Mouse (Mus musculus) heart, postnatal 25 days (tissue): ENCODE measurements around the gene Obsl1. TPM values are rescaled to one million over a fixed set of nuclear protein-coding genes. Genes with fewer than 3 reads are reported as not detected.

Source experiments
- DNase-seq: peaks from one replicate; pipeline ENCODE4 v3.0.0; 2022; ENCODE audit warnings: low spot score
- intact Hi-C: fragments of 180-260 bp; cut with DNase I; formaldehyde crosslinking; loops from one replicate; pipeline ENCODE4 v1.15.1; 2025
- total RNA-seq, 2 experiments: library from RNA; stranded (reverse); gene quantifications; 2 replicates each; pipeline ENCODE4 v1.2.3; 2021

Obsl1 gene
- 100 to 1,000 TPM; 147 to 150 TPM for total RNA-seq

DNA sequence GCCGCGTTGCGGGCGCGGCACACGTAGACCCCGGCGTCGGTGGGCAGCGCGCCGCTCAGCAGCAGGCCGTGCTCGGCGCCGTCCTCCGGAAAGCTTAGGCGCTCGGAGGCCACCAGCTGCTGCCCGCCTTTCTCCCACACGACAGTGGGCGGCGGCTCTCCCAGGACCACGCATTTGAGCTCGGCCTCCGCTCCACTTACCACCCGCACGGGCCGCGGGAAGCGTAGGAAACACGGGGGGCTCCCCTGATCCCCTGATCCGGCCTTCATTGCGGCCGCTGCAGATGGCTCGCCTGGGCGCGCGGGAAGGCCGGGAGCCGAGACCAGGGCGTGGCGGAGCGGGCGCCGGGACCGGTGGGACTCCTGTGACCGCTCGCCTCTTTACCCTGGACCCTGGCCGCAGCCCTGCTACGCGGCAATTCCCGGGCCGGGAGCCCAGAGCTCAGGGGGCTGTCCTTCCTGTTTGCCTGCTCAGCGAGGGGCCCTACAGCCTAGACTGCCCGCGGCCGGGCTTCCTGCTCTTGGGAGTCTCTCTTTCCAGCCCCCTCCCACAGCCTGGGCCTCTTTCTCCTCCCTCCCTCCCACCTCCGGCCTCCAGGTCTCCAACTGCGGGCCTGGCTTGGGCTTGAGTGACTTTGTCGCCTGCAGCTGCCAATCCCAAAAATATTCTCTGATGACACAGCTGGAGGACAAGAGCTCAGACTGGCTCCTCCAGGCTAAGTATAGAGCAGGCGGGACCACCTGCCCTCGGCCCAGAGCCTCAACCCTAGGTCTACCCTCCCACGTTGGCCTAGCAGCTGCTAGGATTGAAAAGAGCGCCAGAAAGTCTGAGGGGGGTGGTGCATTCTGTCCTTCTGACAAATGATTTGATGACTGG lies at the start of gene Obsl1:
TSS of gene Obsl1 (minus strand) at position 497 of the 876 bp plus-strand sequence.
- DNase-seq: peak; percentile 71
- intact Hi-C loops: loop anchor here (2.0 kb wide), 1 partner anchor 53 kb away; no protein-coding TSS in a partner anchor

DNA sequence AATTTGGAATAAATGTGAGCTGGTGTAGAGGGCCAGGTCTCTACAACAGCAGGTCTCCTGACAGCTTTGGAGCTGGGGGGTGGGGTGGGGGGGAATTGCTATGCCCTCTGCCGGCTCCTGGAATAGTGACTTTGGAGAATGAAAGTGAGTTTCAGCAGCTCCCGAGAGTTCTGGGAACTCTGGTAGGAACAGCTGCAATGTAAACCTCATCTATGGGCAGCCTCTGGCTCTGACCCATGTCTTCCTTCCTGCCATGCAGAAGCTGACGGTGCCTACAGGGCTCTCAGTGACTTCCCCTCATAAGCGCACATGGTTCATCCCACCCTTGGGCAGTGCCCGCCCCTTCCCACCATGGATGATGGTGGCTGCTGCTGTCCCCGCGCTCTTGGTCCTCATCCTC lies 49.4 kb upstream of the Obsl1 start:
- DNase-seq: no peak
- intact Hi-C loops: no loop called here

DNA sequence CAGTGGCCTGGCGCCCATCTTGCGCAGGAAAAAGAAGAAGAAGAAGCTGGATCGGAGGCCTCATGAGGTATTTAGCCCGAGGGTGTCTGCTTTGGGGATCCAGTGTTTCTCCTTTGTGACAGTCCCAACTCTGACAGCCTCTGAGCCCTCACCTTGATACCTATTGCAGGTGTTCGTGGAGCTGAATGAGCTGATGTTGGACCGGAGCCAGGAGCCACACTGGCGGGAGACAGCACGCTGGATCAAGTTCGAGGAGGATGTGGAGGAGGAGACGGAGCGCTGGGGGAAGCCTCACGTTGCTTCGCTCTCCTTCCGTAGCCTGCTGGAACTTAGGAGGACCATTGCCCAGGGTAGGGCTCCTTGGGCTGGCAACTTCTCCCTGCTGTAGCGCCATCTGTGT lies 44.3 kb upstream of the Obsl1 start:
- no peak for DNase-seq
- intact Hi-C loops: no loop called here

DNA sequence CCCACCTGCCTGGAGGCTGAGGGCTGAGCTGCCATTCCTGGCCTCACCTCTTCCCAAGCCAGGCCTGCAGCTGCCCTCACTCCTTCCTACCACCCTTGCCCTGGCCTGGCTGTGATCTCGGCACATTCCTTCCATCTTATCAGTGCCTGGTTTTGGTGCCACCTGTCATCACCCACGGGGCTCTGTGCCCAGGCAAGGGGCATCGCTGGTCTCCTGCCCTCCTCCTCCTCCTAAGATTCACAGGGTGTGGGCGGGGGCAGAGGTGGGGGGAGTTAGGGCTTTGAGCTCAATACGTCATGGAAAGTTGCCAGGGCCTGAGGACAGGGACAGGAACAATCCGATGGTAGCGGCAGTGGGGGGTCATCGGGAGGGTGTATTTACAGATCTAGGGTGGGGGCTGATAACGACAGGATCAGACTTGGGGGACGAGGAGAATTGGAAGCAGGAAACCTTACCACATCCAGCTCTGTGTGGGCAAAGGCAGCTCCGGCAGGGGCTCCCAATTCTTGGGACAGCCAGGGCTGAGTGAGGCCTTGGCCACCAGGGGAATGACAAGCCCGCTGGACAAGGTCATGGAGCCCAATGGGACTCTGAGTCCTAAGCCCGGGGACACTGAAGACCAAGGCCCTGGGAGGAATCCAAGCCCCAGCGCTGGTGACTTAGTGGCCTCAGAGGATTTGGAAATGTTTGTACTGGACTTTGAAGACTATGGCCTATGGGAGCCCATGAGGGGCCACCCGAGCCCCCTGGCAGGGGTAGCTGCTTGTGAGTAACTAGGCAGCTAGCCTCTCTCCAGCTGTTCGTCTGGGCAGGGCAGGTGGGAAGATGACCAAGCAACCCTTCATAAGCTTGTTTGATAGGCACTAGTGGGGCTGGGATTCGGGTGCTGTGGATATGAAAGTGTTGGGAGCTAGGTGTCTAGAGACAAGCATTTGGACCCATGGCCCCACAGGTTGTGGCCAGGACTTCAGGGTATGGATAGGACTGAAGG lies 43.3 kb upstream of the Obsl1 start:
- intact Hi-C loops: no loop called here
- DNase-seq: peak; percentile 36

DNA sequence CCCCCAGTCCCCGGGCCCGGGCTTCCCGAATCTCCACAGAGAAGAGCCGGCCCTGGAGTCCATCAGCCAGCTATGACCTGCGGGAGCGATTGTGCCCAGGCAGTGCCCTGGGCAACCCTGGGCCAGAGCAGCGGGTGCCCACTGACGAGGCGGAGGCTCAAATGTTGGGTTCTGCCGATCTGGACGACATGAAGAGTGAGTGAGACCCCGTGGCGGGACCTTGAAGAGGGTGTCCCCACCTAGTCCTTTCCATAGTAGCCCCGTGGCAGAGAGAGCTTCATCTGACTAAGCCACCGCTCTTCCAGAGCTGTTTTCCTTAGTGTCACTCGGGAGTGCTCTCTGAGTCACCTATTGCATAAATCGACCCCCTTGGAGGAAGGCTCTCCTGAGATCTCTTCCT lies 42.6 kb upstream of the Obsl1 start:
- intact Hi-C loops: no loop called here

DNA sequence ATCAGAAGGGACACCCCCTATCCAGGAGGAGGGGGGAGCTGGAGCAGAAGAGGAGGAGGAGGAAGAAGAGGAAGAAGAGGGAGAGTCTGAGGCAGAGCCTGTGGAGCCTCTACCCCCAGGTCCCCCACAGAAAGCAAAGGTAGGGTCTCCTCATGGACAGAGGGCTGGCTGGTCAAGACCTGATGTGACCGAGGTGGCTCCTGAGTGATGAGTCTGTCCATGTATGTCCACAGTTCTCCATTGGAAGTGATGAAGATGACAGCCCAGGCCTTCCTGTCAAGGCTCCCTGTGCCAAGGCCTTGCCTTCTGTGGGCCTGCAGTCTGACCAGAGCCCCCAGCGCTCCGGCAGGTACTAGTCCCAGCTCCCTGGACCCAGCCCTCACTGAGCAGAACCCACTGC lies 41.8 kb upstream of the Obsl1 start:
- DNase-seq: no peak
- intact Hi-C loops: no loop called here

More for the DNA sequence above, 42.6 kb upstream of the Obsl1 start:
- no peak for DNase-seq

DNA sequence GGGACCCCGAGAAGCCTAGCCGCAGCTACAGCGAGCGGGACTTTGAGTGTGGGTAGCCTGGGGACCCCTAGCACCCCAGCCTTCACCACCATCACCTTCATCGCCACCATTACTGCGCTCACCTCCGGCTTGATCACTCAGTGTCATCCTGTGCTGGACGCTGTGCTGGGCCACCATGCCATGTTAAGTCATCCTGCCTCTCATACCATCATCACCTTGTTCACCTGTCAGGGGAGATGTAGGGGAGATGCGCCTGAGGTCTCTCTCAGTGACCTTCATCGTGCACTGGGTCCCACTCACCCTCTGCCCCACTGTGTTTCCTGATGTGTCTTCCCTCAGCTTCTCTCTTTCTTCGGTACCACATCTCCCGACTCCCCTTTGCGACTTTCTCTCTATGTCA lies 41.1 kb upstream of the Obsl1 start:
- intact Hi-C loops: no loop called here
- no peak for DNase-seq

DNA sequence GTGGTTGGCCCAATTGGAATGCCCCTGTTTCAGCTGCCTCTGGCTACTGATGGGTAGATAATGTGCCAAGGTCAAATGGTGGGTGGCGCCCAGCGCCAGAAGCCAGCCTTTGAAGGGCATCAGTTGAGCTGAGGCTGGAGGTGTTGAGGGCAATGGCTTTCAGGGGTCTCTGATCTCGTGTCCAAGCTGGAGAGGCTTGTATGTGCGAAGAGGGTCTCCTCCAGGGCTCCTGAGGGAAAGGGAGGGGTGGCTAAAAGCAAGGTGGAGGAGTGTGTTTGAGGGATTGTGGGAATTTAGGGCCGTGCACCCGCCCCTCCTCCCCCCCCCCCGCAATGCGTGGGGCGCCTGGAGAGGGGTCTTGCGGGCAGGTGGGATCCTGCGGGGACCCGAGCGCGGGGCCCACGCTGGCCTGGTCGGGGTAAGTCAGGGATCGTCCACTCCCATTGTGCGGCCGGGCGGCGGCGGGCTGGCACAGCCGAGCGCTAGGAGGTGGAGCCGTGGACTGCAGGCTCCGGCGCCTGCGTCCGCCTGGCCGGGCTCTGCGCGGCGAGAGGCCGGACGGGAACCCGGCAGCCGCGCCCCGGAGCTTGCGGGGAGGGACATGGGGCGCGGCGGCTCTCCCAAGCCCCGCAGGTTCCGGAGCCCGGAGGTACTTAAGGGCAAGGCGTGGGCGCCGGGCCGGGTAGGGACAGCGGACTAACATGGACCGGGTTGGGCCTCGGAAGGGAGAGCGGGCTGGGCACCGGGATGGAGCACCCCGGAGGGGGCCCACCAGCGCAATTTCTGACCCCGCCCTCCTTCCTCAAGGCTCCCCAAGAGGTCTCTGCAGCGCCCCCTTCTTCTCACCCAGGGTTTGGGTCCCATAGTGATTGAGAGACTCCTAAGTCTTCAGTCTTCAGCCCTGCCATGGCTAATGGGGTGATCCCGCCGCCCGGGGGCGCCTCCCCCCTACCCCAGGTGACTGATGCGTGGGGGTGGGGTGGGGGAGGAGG lies 40.0 kb upstream of the Obsl1 start, which contains the start of gene Slc4a3:
TSS of gene Slc4a3 (plus strand) at position 302 of the 992 bp plus-strand sequence.
- intact Hi-C loops: no loop called here
- DNase-seq: peak; percentile 51

DNA sequence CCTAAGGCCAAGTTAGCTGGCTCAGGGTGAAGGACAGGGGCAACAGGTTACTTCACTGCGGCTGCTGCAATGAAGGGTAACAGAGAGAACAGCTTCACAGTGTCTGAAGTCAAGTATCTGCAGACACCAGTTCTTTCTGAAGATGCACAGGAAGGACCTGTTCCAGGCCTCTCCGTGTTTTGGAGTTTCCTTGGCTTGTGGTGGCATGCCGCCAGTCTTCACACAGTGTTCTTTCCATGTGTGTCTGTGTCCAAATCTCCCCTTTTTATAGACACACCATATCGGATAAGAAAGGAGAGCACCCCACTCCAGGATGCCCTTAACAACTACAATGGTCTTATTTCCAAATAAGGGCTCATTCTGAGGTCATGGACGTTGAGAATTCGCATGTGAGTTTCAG lies 38.1 kb upstream of the Obsl1 start:
- DNase-seq: no peak
- intact Hi-C loops: no loop called here

DNA sequence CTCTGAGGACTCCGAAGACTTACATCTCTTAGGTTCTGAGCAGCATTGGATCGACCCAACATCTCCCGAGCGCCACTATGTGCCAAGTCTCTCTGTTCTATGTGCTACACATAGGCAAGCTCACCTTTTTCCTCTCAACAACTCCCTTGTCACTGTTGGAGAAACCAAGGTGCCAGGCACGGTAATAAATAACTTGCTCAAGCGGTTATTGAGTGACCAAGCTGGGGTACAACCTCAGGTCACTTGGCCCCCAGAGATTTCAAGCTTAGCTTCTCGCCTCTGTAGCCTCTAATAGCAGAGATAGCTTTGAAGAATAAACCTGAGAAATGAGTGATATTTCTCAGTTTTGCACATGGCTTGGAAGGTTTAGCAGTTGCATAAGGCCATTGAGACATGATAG lies 35.2 kb upstream of the Obsl1 start:
- intact Hi-C loops: no loop called here
- DNase-seq: no peak

DNA sequence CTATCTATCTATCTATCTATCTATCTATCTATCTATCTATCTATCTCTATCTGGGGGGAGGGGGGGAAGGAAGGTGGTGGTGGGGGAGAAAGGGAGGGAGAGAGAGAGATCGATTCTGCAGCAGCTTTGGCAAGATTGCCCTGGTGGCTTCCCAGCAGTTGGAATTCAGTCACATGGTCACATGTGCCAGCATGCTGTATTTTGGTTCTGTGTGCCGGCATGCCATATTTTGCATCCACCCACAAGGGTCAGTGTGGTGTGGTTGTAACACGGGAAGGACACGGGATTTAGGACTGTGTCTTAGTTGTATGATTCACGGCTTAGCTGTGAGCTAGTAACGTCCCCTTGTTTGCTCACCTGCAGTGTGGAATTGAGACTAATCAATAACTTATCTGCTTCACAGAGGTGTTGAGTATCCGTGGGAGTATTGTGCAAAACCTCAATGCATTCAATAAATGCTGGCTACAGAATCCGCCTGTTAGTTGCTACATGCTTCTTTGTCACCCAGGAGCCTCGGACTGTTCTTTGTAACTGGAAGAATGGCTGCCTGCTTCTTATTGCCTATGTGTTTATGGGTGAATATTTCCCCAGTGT lies 32.4 kb upstream of the Obsl1 start:
- DNase-seq: no peak
- intact Hi-C loops: no loop called here

DNA sequence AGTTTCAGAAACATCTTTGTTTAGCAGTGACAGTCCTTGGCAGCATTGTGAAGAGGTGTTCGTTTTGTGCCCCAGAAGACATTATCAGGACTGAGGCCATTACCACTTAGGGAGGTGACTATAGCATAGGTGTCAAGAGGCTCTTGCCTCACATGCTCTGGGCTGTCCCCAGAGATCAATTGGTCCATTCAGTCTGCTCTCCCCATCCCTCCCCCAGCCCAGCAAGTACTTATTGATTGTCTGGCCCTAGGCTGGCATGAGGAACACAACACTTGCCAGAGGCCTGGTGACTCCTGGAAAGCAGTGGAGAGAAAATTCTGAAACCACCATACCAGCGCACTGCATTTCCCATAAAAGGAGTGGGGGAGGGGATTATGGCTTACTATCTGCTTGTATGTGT lies 31.3 kb upstream of the Obsl1 start:
- intact Hi-C loops: no loop called here
- DNase-seq: no peak

DNA sequence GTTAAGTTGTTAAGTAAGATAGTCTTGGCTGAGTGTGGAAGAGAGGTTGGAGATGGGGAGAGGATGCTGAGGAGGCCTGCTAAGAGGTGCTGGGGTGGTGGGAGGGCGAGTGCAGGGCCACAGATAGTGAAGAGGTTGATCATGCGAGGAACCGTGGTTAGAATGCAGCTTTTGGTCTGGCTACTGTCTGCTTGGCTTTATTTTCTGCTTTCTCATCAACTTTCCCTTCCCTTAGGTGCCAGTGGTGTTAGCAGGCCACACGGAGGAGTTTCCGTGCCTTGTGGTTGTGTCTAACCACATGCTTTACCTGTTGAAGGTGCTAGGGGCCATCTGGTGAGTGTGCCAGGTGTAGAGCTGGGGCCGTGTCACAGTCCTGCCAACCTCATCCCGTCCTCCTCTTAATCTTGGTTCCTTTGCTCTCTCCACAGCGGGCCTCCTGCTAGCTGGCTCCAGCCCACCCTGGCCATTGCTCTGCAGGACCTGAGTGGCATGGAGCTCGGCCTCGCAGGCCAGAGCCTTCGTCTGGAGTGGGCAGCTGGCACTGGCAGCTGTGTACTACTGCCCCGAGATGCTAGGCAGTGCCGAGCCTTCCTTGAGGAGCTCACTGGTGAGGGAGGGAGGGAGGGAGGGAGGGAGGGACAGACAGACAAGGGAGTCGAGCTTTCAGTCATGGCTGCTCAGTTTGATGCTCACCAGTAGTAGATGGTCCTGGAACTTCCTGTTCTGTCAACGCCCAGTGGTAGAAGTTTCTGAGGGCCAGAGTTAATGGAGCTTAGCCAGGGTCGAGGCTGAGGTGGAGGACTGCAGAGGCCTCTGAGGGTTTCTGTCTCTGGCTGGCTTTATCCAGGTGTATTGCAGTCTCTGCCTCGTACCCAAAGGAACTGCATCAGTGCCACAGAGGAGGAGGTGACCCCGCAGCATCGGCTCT lies 27.3 kb upstream of the Obsl1 start:
- DNase-seq: no peak
- intact Hi-C loops: no loop called here

DNA sequence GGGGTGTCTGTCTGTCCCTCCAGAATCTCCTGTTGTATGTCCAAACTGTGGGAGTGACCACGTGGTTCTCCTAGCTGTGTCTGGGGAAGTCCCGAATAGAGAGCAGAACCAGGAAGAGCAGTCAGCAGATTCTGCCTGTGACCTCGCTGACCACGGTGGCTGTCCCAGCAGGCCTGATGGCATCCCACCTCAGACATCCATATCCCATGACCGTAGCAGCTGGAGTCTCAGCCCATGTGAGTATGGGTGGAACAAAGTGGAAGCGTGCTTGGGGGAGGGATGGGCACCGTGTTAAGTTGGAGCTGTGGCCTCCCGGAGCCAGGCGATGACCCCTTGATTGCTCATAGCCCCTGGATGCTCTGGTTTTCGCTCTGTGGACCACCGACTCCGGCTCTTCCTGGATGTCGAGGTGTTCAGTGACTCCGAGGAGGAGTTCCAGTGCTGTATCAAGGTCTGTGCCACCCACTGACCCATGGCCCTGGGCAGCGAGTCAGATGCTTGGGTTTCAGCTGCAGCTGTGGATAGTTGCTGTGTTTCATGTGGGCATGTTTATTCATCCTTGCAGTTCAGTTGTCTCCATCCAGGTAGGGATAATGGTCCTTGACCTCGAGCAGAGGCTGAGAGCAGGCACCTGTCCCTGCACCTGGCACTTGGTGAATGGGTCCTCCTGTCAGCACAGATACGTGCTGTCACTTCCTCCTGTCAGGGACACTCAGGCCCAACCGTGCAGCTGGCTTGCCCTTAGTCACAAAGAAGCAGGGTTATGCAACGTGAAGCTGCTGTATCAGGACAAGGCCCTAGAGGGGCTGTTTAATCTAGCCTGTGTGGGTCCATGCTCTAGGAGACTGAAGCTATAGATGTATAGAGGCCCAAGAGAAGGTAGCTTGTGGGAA lies 26.3 kb upstream of the Obsl1 start:
- DNase-seq: no peak
- intact Hi-C loops: no loop called here

DNA sequence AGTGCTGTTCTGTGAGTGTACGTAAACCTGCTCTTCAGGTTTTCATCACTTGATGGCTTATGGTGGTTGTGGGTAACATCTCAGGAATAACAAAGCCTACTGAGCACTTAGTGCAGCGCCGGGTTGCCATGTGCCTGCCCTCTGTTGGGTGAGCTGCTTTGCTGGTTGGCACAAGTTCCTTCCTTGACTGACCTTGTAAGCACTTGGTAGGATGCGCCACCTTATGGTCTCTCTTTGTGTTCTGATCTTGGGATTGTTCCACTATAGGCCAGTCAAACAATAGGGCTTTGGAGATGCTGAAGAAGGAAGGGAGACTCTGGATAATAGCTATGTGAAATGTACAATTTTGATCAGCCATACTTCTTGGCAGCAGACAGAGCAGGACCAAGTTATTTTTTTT lies 24.3 kb upstream of the Obsl1 start:
- no peak for DNase-seq
- intact Hi-C loops: no loop called here

DNA sequence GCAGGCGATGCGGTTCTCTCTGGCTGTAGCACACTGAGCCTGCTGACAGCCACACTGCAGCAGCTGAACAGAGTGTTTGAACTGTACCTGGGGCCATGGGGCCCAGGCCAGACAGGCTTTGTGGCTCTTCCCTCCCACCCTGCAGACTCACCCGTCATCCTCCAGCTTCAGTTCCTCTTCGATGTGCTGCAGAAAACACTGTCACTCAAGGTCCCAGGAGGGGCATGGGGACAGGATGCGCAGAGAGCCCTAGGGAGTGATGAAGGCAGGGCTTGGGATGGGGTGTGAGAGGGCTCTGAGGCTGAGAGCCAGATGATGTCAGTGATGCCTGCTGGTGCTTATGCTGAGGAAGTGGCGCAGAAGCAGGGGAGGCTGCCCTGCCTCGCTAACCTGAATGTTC lies 18.4 kb upstream of the Obsl1 start:
- no peak for DNase-seq
- intact Hi-C loops: loop anchor here (5.0 kb wide), 1 partner anchor 47 kb away; the partner anchor contains the start of genes Chpf and Tmem198
